Mouse (Mus musculus): ENCODE measurements around the gene Skor1.

DNA sequence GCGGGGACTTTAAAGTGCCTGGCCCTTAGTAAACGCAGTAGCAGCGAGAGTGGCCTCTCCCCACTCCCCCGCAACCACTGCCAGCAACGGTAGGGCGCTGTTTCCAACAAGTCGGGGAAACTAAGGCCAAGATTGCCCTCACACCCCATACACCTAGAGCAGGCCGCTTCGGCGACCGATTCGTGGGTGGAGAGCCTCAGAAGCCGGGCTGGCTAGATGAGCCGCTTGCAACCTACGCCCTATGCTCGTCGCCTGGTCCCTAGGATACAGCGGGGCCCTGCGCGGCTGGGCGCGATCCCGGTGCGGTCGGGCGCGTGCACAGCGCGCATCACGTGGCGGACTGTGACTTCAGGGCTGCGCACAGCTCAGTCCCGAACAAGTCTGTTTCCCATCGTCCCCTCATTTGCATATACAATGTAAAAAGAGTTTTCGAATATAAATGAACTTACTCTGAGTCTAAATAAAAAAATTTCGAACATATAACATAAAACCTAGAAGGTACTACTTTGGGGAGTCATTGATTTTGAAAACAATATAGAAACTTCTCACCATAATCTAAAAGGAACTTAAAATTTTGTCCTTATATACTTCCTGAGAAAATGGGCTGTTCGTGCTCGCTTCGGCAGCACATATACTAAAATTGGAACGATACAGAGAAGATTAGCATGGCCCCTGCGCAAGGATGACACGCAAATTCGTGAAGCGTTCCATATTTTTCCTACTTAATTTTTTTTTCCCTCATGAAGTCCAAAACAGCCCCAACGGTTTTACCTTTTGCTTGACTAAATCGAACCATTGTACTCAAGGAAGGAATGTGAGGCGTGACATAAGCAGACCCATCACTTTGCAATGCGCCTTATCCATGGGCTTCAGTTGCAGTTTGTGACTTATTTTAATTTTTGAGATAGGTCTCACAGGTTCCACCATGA, 15.8 kb downstream of the Skor1 start:
- TF ChIP-seq CTCF (IDR thresholded peaks at IDR 0.05; ENCODE audit: control insufficient read depth, insufficient read depth, insufficient replicate concordance, low read depth, low read length): no peak
- TF ChIP-seq POLR2A (IDR thresholded peaks at IDR 0.05; ENCODE audit: control insufficient read depth, low read depth, low read length): peak; percentile 84
